Mouse (Mus musculus) embryonic facial prominence, embryonic 11.5 days (tissue): Measurements from ENCODE around the gene Gsk3a. TPM values are rescaled to one million over a fixed set of nuclear protein-coding genes. Genes with fewer than 3 reads are reported as not detected.

Experiments
- ATAC-seq: fragments of 200-750 bp; cut with Nextera tagmentation; replicated peaks from 2 replicates; pipeline ENCODE4 v1.8.0; 2017; ENCODE audit warnings: low read depth; ENCODE audit not compliant: insufficient number of reproducible peaks, low FRiP score, low TSS enrichment
- DNase-seq: peaks from one replicate; pipeline ENCODE4 v3.0.0-alpha.2; 2015; ENCODE audit warnings: low spot score
- H3K27ac ChIP-seq: fragments of 300-500 bp; sonication (generic); replicated peaks from 2 replicates; pipeline ENCODE4 v1.5.1; 2014; ENCODE audit warnings: mild to moderate bottlenecking, low read depth, low read length, control low read depth
- H3K27me3 ChIP-seq: fragments of 300-500 bp; sonication (generic); 2 replicates; pipeline ENCODE4 v1.6.1; 2014; ENCODE audit warnings: mild to moderate bottlenecking, low read length, moderate library complexity, mixed read lengths; ENCODE audit not compliant: control insufficient read depth, insufficient read depth
- H3K36me3 ChIP-seq: fragments of 300-500 bp; sonication (generic); replicated peaks from 2 replicates; pipeline ENCODE4 v1.6.1; 2014; ENCODE audit warnings: low read depth, mild to moderate bottlenecking, low read length, moderate library complexity, mixed read lengths; ENCODE audit not compliant: control insufficient read depth, insufficient read depth
- H3K4me1 ChIP-seq: fragments of 300-500 bp; sonication (generic); 2 replicates; pipeline ENCODE4 v1.6.1; 2014; ENCODE audit warnings: low read length, mixed read lengths; ENCODE audit not compliant: control insufficient read depth, insufficient read depth
- H3K4me2 ChIP-seq: fragments of 300-500 bp; sonication (generic); 2 replicates; pipeline ENCODE4 v1.6.1; 2014; ENCODE audit warnings: low read depth, mild to moderate bottlenecking, control low read depth, low read length, moderate library complexity
- H3K4me3 ChIP-seq: fragments of 300-500 bp; sonication (generic); 2 replicates; pipeline ENCODE4 v1.5.1; 2014; ENCODE audit warnings: low read depth, low read length, control low read depth
- H3K9ac ChIP-seq: fragments of 300-500 bp; sonication (generic); replicated peaks from 2 replicates; pipeline ENCODE4 v1.6.1; 2014; ENCODE audit warnings: mild to moderate bottlenecking, control low read depth, low read length
- H3K9me3 ChIP-seq: fragments of 300-500 bp; sonication (generic); replicated peaks from 2 replicates; pipeline ENCODE4 v1.6.1; 2016; ENCODE audit warnings: mild to moderate bottlenecking, low read length, inconsistent platforms, mixed read lengths; ENCODE audit not compliant: control insufficient read depth
- WGBS: fragments of 180-500 bp; shearing (Covaris S2); extraction: QIAGEN DNeasy Blood & Tissue Kit; methylation state at CpG from one replicate; pipeline ENCODE4 v1.1.7; 2014; 5-methylcytosine and 5-hydroxymethylcytosine counted together
- microRNA-seq: library from miRNA; unstranded; fragments of <30 nt; microRNA quantifications from one replicate; pipeline ENCODE4, GENCODE M21; 2016; ENCODE audit warnings: borderline number of aligned reads
- polyA plus RNA-seq: library from polyadenylated mRNA; unstranded; fragments of >200 nt; fragmentation: Nextera tagmentation; extraction: Ambion mirVana; gene quantifications from 2 replicates; pipeline ENCODE4 v1.2.1, GENCODE M21; 2014

The Gsk3a gene
- polyA plus RNA-seq, 1 experiment from 2014 or later = 12.6 TPM

GRCm38 (mm10) chr7:25178787-25179605, 58.7 kb downstream of the Gsk3a start:
- peak overlapping the region; percentile 31; the same call in 1 of the 2 replicates for H3K27ac ChIP-seq

DNA sequence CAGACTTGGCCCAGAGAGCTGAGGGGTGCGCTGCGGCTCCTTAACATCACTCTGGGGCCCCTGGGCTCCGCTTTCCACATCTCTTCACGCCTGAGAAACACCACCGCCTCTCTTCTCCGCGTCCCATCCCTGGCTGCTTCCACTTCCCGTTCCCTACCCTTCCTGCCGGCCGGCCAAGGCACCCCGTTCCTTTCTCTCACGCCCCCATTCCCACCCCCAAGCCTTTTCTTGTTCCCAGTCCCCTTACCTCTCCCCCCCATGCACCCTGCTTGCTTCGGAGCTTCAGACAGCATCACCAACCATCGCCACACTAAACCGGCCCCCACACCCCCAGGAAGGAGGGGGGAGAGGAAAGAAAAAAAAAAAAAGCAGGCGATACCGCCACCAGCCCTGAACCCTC, 59.3 kb downstream of the Gsk3a start:
- Histone ChIP-seq H3K9me3 (no peaks in the 10 kb centered on the region), H3K4me3 (peak overlapping the region; percentile 51), H3K4me1 (peaks cover 6% of the 10 kb centered on the region), H3K4me2 (peak overlapping the region; percentile 92), H3K36me3 (no peaks in the 10 kb centered on the region), H3K9ac (peak overlapping the region; percentile 43), H3K27ac (no peak overlapping the region), H3K27me3 (peaks cover 52% of the 10 kb centered on the region)
- ATAC-seq (no peak), DNase-seq (no peak)
- 1% methylated on average over 16 of the region's 17 CpGs for WGBS

More at GRCm38 (mm10) chr7:25178787-25179605, 58.7 kb downstream of the Gsk3a start:
- H3K27me3 ChIP-seq = peaks cover 52% of the 10 kb centered on the region
- H3K4me1 ChIP-seq = peaks cover 4% of the 10 kb centered on the region
- DNase-seq (peak; percentile 39), ATAC-seq (peak; percentile 69)
- no peaks in the 10 kb centered on the region for H3K36me3 ChIP-seq
- H3K9ac ChIP-seq = peak overlapping the region; percentile 43
- under 1% methylated on average over 50 of the region's 56 CpGs for WGBS
- no peaks in the 10 kb centered on the region for H3K9me3 ChIP-seq
- peak overlapping the region; percentile 51 for H3K4me3 ChIP-seq
- peak overlapping the region; percentile 92 for H3K4me2 ChIP-seq

Small RNA genes lying within 50 kb of the gene (microRNA-seq; reads per million reads assigned to microRNA genes)
- gene Mir7048 = not detected

Other genes starting within 250 kb of the Gsk3a start
- 6.8 and 8.5 TPM in 2 replicates for gene Atp1a3, start 231.9 kb downstream of the Gsk3a start, polyA plus RNA-seq
- gene Grik5, start 165.5 kb downstream of the Gsk3a start, polyA plus RNA-seq = 5.7 and 7.5 TPM in 2 replicates
- 17.2 and 22.0 TPM in 2 replicates for gene Zfp574, start 165.3 kb downstream of the Gsk3a start, polyA plus RNA-seq
- gene Pou2f2, start 58.1 kb downstream of the Gsk3a start, polyA plus RNA-seq = 4.2 and 9.8 TPM in 2 replicates
- 7.7 and 7.9 TPM in 2 replicates for gene Dedd2, start 17.2 kb downstream of the Gsk3a start, polyA plus RNA-seq
- gene Zfp526, start 16.4 kb downstream of the Gsk3a start, polyA plus RNA-seq = 2.5 and 3.5 TPM in 2 replicates
- gene Erf, start 12.9 kb upstream of the Gsk3a start, polyA plus RNA-seq = 19.4 and 22.6 TPM in 2 replicates
- 26.6 and 27.0 TPM in 2 replicates for gene Cic, start 29.9 kb upstream of the Gsk3a start, polyA plus RNA-seq
- 287 and 312 TPM in 2 replicates for gene Pafah1b3, start 60.1 kb upstream of the Gsk3a start, polyA plus RNA-seq
- gene Prr19, start 63.6 kb upstream of the Gsk3a start, polyA plus RNA-seq = 1.6 TPM in 2 replicates
- 0.91 and 1.3 TPM in 2 replicates for gene Tmem145, start 68.3 kb upstream of the Gsk3a start, polyA plus RNA-seq
- gene Megf8, start 79.3 kb upstream of the Gsk3a start, polyA plus RNA-seq = 8.7 and 10.8 TPM in 2 replicates
- 0.60 TPM in 1 of 2 replicates, not detected in the other for gene Cnfn, start 131.9 kb upstream of the Gsk3a start, polyA plus RNA-seq
- gene Lipe, start 160.9 kb upstream of the Gsk3a start, polyA plus RNA-seq = 2.9 and 3.6 TPM in 2 replicates
- not detected in 2 replicates for gene Cxcl17, start 175.0 kb upstream of the Gsk3a start, polyA plus RNA-seq
- gene Ceacam1, start 239.8 kb upstream of the Gsk3a start, polyA plus RNA-seq = 1.1 and 1.3 TPM in 2 replicates